Mouse (Mus musculus) limb, embryonic 14.5 days (tissue): ENCODE measurements around the gene Atg16l2. TPM values are rescaled to one million over a fixed set of nuclear protein-coding genes. Genes with fewer than 3 reads are reported as not detected.

ENCODE experiments used
- ATAC-seq: fragments of 200-750 bp; cut with Nextera tagmentation; 2 replicates; pipeline ENCODE4 v1.8.0; 2017; ENCODE audit warnings: low read depth, moderate number of reproducible peaks, moderate TSS enrichment; ENCODE audit not compliant: low FRiP score
- DNase-seq: peaks from one replicate; pipeline ENCODE4 v3.0.0-alpha.2; 2015; ENCODE audit warnings: low spot score
- H3K27ac ChIP-seq: fragments of 300-500 bp; sonication (generic); replicated peaks from 2 replicates; pipeline ENCODE4 v1.5.1; 2014; ENCODE audit warnings: low read depth, mild to moderate bottlenecking, low read length, moderate library complexity, mixed read lengths
- H3K27me3 ChIP-seq: fragments of 300-500 bp; sonication (generic); 2 replicates; pipeline ENCODE4 v1.6.1; 2014; ENCODE audit warnings: low read length, mixed read lengths; ENCODE audit not compliant: control insufficient read depth, insufficient read depth
- H3K36me3 ChIP-seq: fragments of 300-500 bp; sonication (generic); 2 replicates; pipeline ENCODE4 v1.6.1; 2014; ENCODE audit warnings: mild to moderate bottlenecking, low read length, moderate library complexity, mixed read lengths; ENCODE audit not compliant: control insufficient read depth, insufficient read depth
- H3K4me1 ChIP-seq: fragments of 300-500 bp; sonication (generic); 2 replicates; pipeline ENCODE4 v1.6.1; 2014; ENCODE audit warnings: antibody characterized with exemption, low read length, mixed read lengths; ENCODE audit not compliant: control insufficient read depth, insufficient read depth
- H3K4me2 ChIP-seq: fragments of 300-500 bp; sonication (generic); replicated peaks from 2 replicates; pipeline ENCODE4 v1.6.1; 2014; ENCODE audit warnings: low read depth, mild to moderate bottlenecking, low read length, moderate library complexity; ENCODE audit not compliant: severe bottlenecking
- H3K4me3 ChIP-seq: fragments of 300-500 bp; sonication (generic); replicated peaks from 2 replicates; pipeline ENCODE4 v1.5.1; 2014; ENCODE audit warnings: low read length
- H3K9ac ChIP-seq: fragments of 300-500 bp; sonication (generic); 2 replicates; pipeline ENCODE4 v1.6.1; 2014; ENCODE audit warnings: mild to moderate bottlenecking, low read depth, low read length, moderate library complexity; ENCODE audit not compliant: severe bottlenecking
- H3K9me3 ChIP-seq: fragments of 300-500 bp; sonication (generic); 2 replicates; pipeline ENCODE4 v1.6.1; 2016; ENCODE audit warnings: low read length; ENCODE audit not compliant: control insufficient read depth
- POLR2A ChIP-seq: fragments of 200-500 bp; IDR thresholded peaks from 2 replicates; pipeline ENCODE4 v1.8.0; 2012; ENCODE audit warnings: inconsistent platforms, mild to moderate bottlenecking, moderate library complexity, borderline replicate concordance; ENCODE audit not compliant: insufficient read depth, insufficient read length; ENCODE audit errors: extremely low read depth
- WGBS: fragments of 180-500 bp; shearing (Covaris S2); extraction: QIAGEN DNeasy Blood & Tissue Kit; methylation state at CpG from one replicate; pipeline ENCODE4 v1.1.7; 2014; 5-methylcytosine and 5-hydroxymethylcytosine counted together
- polyA plus RNA-seq, 2 experiments: library from polyadenylated mRNA; depleted of rRNA in 1 of 2; stranded (reverse) in 1 of 2; unstranded in 1 of 2; fragments of >200 nt; fragmentation: Nextera tagmentation in 1 of 2; extraction: Ambion mirVana in 1 of 2; gene quantifications; 2 replicates each; pipeline versions ENCODE4 v1.2.1 to v1.2.3; 2012 to 2014

The Atg16l2 gene
- polyA plus RNA-seq, 2 experiments, result 14.5 to 31.1 TPM

DNA sequence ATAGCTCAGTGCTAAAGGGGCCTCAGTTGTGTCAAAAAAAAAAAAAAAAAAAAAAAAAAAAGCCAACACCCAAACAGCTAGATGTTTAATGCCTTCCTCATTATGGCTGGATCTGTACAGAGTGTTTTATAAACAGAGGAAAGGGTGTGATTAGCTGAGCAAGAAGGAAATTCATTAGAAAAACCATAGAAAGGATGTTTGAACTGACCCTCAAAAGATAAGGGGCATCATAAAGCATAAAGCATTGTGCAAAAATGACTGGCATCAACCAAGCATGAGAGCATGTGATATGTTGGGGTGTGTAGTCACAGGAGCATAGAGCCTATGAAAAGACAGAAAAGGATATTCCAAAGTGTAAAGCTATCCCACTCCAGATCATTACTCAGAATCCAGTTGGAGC is 43.6 kb downstream of the Atg16l2 start:
- DNase-seq, result no peak
- Histone ChIP-seq H3K9ac (no peak overlapping the region), H3K9me3 (no peaks in the 10 kb centered on the region), H3K4me2 (no peak overlapping the region), H3K36me3 (peaks cover 34% of the 10 kb centered on the region), H3K27ac (no peak overlapping the region), H3K4me3 (no peak overlapping the region), H3K27me3 (no peaks in the 10 kb centered on the region), H3K4me1 (no peaks in the 10 kb centered on the region)
- no peak for ATAC-seq
- no peak for TF ChIP-seq POLR2A

DNA sequence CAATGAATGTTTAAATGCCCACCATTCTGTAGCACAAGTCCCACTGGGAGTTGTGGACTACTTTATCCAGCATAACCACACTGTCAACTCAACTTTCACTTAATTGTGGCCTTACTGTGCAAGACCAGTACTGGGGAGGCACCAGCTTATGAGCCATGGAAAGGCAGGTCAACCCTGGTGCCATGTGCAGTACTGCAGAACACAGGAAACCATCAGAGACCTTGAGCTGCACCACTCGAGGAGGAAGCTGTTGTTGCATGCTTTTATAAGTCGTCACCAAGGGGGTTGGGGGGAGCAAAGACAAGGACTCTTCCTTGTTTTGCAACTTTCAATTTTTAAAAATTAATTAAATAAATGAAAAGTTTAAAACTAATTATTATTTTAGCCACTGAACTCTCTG is 49.0 kb downstream of the Atg16l2 start:
- DNase-seq, result no peak

DNA sequence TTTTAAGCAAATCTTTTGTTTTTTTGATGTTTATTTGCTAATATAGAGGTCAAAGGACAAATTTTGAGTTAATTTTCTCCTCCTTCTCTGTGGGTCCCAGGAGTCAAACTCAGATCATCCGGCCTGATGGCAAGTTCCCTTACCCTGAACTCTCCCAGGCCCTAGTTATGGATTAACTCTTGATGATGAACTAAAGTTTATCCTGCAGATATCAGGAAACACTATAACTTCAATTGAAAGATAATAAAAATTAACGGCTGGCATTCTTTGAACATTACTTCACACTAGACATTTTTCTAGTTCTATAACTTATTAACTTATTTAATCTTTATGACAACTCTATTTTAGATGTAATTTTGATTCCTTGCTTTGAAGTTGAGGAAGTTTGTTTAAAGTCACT is 52.9 kb downstream of the Atg16l2 start:
- DNase-seq (no peak), ATAC-seq (no peak)
- 81% methylated on average over 2 of the region's 2 CpGs for WGBS
- no peak overlapping the region for H3K9ac ChIP-seq
- H3K27ac ChIP-seq, result no peak overlapping the region
- H3K4me3 ChIP-seq, result no peak overlapping the region
- H3K9me3 ChIP-seq, result no peaks in the 10 kb centered on the region
- no peak for TF ChIP-seq POLR2A
- H3K27me3 ChIP-seq, result no peaks in the 10 kb centered on the region
- H3K4me1 ChIP-seq, result no peaks in the 10 kb centered on the region
- no peak overlapping the region for H3K4me2 ChIP-seq
- H3K36me3 ChIP-seq, result peaks cover 21% of the 10 kb centered on the region

More for the DNA sequence above, 49.0 kb downstream of the Atg16l2 start:
- Histone ChIP-seq H3K4me1 (no peaks in the 10 kb centered on the region), H3K9ac (no peak overlapping the region), H3K4me2 (no peak overlapping the region), H3K9me3 (no peaks in the 10 kb centered on the region), H3K36me3 (peaks cover 22% of the 10 kb centered on the region), H3K4me3 (no peak overlapping the region), H3K27ac (no peak overlapping the region), H3K27me3 (no peaks in the 10 kb centered on the region)
- no peak for ATAC-seq
- TF ChIP-seq POLR2A, result no peak
- 72% methylated on average over 2 of the region's 2 CpGs for WGBS

DNA sequence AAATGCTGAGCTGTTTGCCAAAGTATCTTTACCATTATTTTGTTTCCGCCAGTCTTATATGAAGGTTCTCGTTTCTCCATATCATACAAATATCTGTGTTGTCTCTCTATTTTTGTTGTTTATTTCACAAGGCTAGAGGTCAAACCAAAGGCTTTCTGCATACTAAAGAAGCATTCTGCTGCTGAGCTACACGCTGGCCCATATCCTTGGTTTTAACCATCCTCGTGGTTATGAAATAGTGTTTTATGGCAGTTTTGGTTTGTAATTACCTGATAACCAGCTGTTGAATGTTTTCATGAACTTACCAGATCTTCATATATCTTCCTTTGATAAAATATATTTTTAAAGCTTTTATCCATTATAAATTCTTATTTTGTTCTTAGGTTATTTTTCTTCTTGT is 53.3 kb downstream of the Atg16l2 start:
- no peaks in the 10 kb centered on the region for H3K27me3 ChIP-seq
- 90% methylated on average over 4 of the region's 4 CpGs for WGBS
- H3K9me3 ChIP-seq, result no peaks in the 10 kb centered on the region
- TF ChIP-seq POLR2A, result no peak
- no peak overlapping the region for H3K4me3 ChIP-seq
- peaks cover 25% of the 10 kb centered on the region for H3K36me3 ChIP-seq
- no peak overlapping the region for H3K27ac ChIP-seq
- ATAC-seq (no peak), DNase-seq (no peak)
- H3K4me1 ChIP-seq, result no peaks in the 10 kb centered on the region
- H3K9ac ChIP-seq, result no peak overlapping the region
- H3K4me2 ChIP-seq, result no peak overlapping the region

DNA sequence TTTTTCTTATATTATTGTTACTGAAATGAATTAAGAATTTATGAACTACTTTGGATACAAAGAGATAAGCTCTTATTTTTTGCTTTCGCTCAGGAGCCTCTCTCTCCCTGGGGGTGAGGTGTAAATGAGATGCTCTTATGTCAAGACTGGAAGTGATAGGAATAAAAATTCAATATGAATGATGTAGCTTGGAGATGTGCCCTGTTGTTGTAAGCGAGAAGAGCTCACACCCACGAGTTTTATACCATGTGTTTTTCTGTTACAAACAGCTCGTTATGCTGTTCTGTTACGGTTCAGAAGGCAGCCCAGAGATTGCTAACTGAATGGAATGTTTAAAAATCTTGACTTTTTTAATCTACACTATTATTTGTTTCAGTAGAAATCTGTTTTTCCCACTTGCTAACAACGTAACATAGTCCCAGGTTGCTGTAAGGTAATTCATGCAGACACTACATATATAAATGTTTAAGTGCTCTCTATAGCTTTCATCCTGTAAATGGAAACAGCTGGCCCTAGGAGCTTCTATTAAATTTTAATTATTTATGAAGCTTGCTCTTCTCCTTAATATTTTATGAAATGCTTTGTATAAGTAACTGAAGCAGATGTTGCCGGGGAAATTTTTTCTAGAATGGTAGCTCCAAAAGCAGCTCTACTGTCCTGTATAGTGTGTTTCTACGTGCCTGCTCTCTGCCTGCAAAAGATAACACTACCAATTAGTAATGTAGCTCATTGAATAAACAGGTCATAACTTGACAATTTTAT is 65.2 kb downstream of the Atg16l2 start:
- no peak for ATAC-seq
- no peak overlapping the region for H3K4me2 ChIP-seq
- H3K27ac ChIP-seq, result no peak overlapping the region
- H3K27me3 ChIP-seq, result no peaks in the 10 kb centered on the region
- H3K9me3 ChIP-seq, result no peaks in the 10 kb centered on the region
- no peak overlapping the region for H3K4me3 ChIP-seq
- no peak for TF ChIP-seq POLR2A
- H3K4me1 ChIP-seq, result no peaks in the 10 kb centered on the region
- peaks cover 7% of the 10 kb centered on the region for H3K36me3 ChIP-seq
- H3K9ac ChIP-seq, result no peak overlapping the region
- no peak for DNase-seq
- WGBS, result 46% methylated on average over 8 of the region's 8 CpGs
